20 mouse cellular contexts compared by ENCODE assay signal in genomic region chr17:84434233-84434632, GRCm38 (mm10). TPM values are rescaled to one million over a fixed set of nuclear protein-coding genes. Genes with fewer than 3 reads are reported as not detected.
DNase-seq lines count a peak whose midpoint lies in the region; ATAC-seq and TF ChIP-seq lines count a peak whose summit lies in the region.
"Had no signal": no experiment of that assay in that cellular context is flagged by ENCODE, and none has a peak within 500 bp of the region (broad histone marks: within the 10 kb centered on the region; RNA-seq: fewer than 3 reads in every experiment).

No protein-coding gene starts in this region.

- in situ Hi-C loops in CH12.LX (cut with MboI; ENCODE audit: low pct_ligation_motif_present, low pct_unique_long_range_greater_than_20kb, low sequenced_read_pairs): no loop called here

- no peak overlapping the region for H3K27ac ChIP-seq in heart, embryonic 12.5 days (ENCODE audit: poor library complexity, severe bottlenecking)
- 0 out of 2 replicates have a peak overlapping the region, but pooled peaks have one; percentile 21 for H3K27ac ChIP-seq in spleen, adult 2 months (ENCODE audit: insufficient read depth, low read length)
- peak overlapping the region; percentile 97 for H3K27ac ChIP-seq in CH12.LX (ENCODE audit: insufficient read depth, low read depth)

- peak; percentile 53 for TF ChIP-seq EP300 in CH12.LX (IDR thresholded peaks at IDR 0.05; ENCODE audit: low read length)

- DNase-seq in heart, adult 11 months: peak; percentile 66
- no peak for DNase-seq in spleen, adult 2 months (ENCODE audit: low read depth in 1 of 2, low spot score in 2 of 2)
- no peak for DNase-seq in spleen, postnatal 4 days (ENCODE audit: low spot score in 2 of 2)
- peak; percentile 49 for DNase-seq in CH12.LX (ENCODE audit: extremely low read depth)
- peak; percentile 17 for DNase-seq in splenic B cell, adult 2 months (ENCODE audit: low read depth, low spot score)
- no peak for DNase-seq in right cerebral cortex, postnatal 4 days
- DNase-seq in embryo, embryonic 10.5 days (ENCODE audit: low spot score): no peak
- DNase-seq: adrenal gland, adult 2 months; adrenal gland, adult 8-10 months; adrenal gland, postnatal 10 days; adrenal gland, postnatal 14 days; adrenal gland, postnatal 25 days; adrenal gland, postnatal 36 days; B cell, adult 2 months; cerebellum, adult 11 months; cerebellum, adult 11-12 months; cerebellum, adult 18-20 months had no signal

- no peak for TF ChIP-seq CTCF in spleen, adult 2 months (IDR thresholded peaks at IDR 0.05; ENCODE audit: extremely low read depth, insufficient read depth, insufficient read length, insufficient replicate concordance)
- no peak for TF ChIP-seq CTCF in CH12.LX (conservative IDR thresholded peaks at IDR 0.05 in 1 of 2, IDR thresholded peaks at IDR 0.05 in 1 of 2; ENCODE audit: low read depth in 2 of 2, low read length in 2 of 2)

- no peak for ATAC-seq in heart, embryonic 12.5 days (ENCODE audit: insufficient number of reproducible peaks, low FRiP score)
- ATAC-seq: Patski had no signal

- peaks cover 83% of the 10 kb centered on the region for H3K36me3 ChIP-seq in heart, embryonic 12.5 days
- peaks cover 27% of the 10 kb centered on the region for H3K36me3 ChIP-seq in spleen, adult 2 months (ENCODE audit: control insufficient read depth, insufficient read depth, low read length)
- peaks cover 47 to 75% of the 10 kb centered on the region in 2 experiments for H3K36me3 ChIP-seq in CH12.LX (replicated peaks in 1 of 2; ENCODE audit: control insufficient read depth in 1 of 2, insufficient read depth in 1 of 2, low read length in 1 of 2)
- peaks cover 9% of the 10 kb centered on the region; the same call in 1 of the 2 replicates for H3K36me3 ChIP-seq in splenic B cell, adult 2 months (ENCODE audit: control insufficient read depth, insufficient read depth, low read length, poor library complexity, severe bottlenecking)

- H3K4me1 ChIP-seq in heart, embryonic 12.5 days (replicated peaks): no peaks in the 10 kb centered on the region
- H3K4me1 ChIP-seq in spleen, adult 2 months (ENCODE audit: control insufficient read depth, insufficient read depth, insufficient read length): no peaks in the 10 kb centered on the region
- H3K4me1 ChIP-seq in CH12.LX (ENCODE audit: control insufficient read depth in 1 of 2, insufficient read depth in 2 of 2): peaks cover 6 to 38% of the 10 kb centered on the region in 2 experiments; a peak in 2 of 4 replicates

- dilution Hi-C loops in CH12.LX (cut with MboI; ENCODE audit: extremely low pct_ligation_motif_present, extremely low pct_unique_long_range_greater_than_20kb, low sequenced_read_pairs): no loop called here

- H3K9ac ChIP-seq in heart, embryonic 12.5 days: no peak overlapping the region
- H3K9ac ChIP-seq in CH12.LX (ENCODE audit: insufficient read depth, low read depth): peak overlapping the region; percentile 45; the same call in 1 of the 2 replicates

- TF ChIP-seq RAD21 in CH12.LX (IDR thresholded peaks at IDR 0.05; ENCODE audit: low read depth, low read length): no peak

- H3K27me3 ChIP-seq in heart, embryonic 12.5 days (replicated peaks): no peaks in the 10 kb centered on the region
- H3K27me3 ChIP-seq in spleen, adult 2 months (ENCODE audit: control insufficient read depth, insufficient read depth, low read length): no peaks in the 10 kb centered on the region
- H3K27me3 ChIP-seq in CH12.LX (replicated peaks): no peaks in the 10 kb centered on the region
- H3K27me3 ChIP-seq in splenic B cell, adult 2 months (ENCODE audit: control insufficient read depth, insufficient read depth, low read length, poor library complexity, severe bottlenecking): no peaks in the 10 kb centered on the region
- H3K27me3 ChIP-seq: Patski had no signal

- H3K79me2 ChIP-seq in CH12.LX (replicated peaks; ENCODE audit: control insufficient read depth, extremely low read depth, insufficient read depth, poor library complexity, severe bottlenecking): no peaks in the 10 kb centered on the region; the same call in 1 of the 2 replicates

- no peaks in the 10 kb centered on the region for H3K9me3 ChIP-seq in heart, embryonic 12.5 days (replicated peaks)
- no peaks in the 10 kb centered on the region for H3K9me3 ChIP-seq in CH12.LX (replicated peaks; ENCODE audit: low read length)
- H3K9me3 ChIP-seq: G1E had no signal

- TF ChIP-seq POLR2A in spleen, adult 2 months (IDR thresholded peaks at IDR 0.05; ENCODE audit: low read depth, low read length): no peak
- no peak for TF ChIP-seq POLR2A in CH12.LX (IDR thresholded peaks at IDR 0.05; ENCODE audit: low read depth, low read length)

- no peak overlapping the region for H3K4me2 ChIP-seq in heart, embryonic 12.5 days
- peak overlapping the region; percentile 90 for H3K4me2 ChIP-seq in CH12.LX (ENCODE audit: insufficient read depth, low read depth, poor library complexity, severe bottlenecking)

- no peak overlapping the region for H3K4me3 ChIP-seq in heart, embryonic 12.5 days
- no peak overlapping the region for H3K4me3 ChIP-seq in spleen, adult 2 months (ENCODE audit: extremely low read depth, insufficient read depth, insufficient read length)
- H3K4me3 ChIP-seq in CH12.LX (replicated peaks in 1 of 3; ENCODE audit: low read depth in 2 of 3, low read length in 2 of 3, poor library complexity in 1 of 3): no peak overlapping the region

TF ChIP-seq in CH12.LX, 34 proteins besides CTCF, POLR2A, EP300 and RAD21:
- no peak for TF ChIP-seq SMC3 (IDR thresholded peaks at IDR 0.05; ENCODE audit: low read depth, low read length)
- TF ChIP-seq TCF12 (IDR thresholded peaks at IDR 0.05; ENCODE audit: low read depth, low read length): peak; percentile 29; the same call in 1 of the 2 replicates
- TF ChIP-seq BHLHE40 (IDR thresholded peaks at IDR 0.05; ENCODE audit: low read depth, low read length): peak; percentile 68
- TF ChIP-seq TBP (conservative IDR thresholded peaks at IDR 0.05; ENCODE audit: low read depth, low read length): 0 out of 2 replicates have a peak, but pooled peaks have one; percentile 29
- TF ChIP-seq MYC (IDR thresholded peaks at IDR 0.05; ENCODE audit: low read depth, low read length): peak; percentile 82
- no peak for TF ChIP-seq USF1 (IDR thresholded peaks at IDR 0.05; ENCODE audit: low read depth, low read length)
- peak; percentile 52; the same call in 1 of the 2 replicates for TF ChIP-seq MAX (IDR thresholded peaks at IDR 0.05; ENCODE audit: low read length)
- 0 out of 2 replicates have a peak, but pooled peaks have one; percentile 45 for TF ChIP-seq SIN3A (IDR thresholded peaks at IDR 0.05; ENCODE audit: low read length)
TF ChIP-seq in CH12.LX: peak in this region for 6.

RNA-seq across cellular contexts. Expression of gene Thada, which starts 31.8 kb away (rescaled TPM):
- 6.4 and 7.8 TPM in 2 replicates for polyA plus RNA-seq in heart, embryonic 12.5 days (2016; fragmentation: Nextera tagmentation; extraction: Ambion mirVana)
- polyA plus RNA-seq in spleen, adult 2 months (2012; rRNA removed): 17.2 and 17.4 TPM in 2 replicates
- total RNA-seq in CH12.LX (2012; rRNA removed) (22.2 and 25.6 TPM in 2 replicates), CH12.LX (2014; rRNA removed) (15.3 and 17.3 TPM in 2 replicates)
- 21.3 and 26.7 TPM in 2 replicates for polyA plus RNA-seq in CH12.LX (2012; ENCODE audit: insufficient read length, low read depth)

Comparison
In these comparisons a context has a peak if more than half of its experiments do, and no peak if none do; other contexts are left out.
1. DNase-seq: peak in heart, adult 11 months (single experiment), CH12.LX (single experiment) and splenic B cell, adult 2 months (single experiment); none in spleen, adult 2 months (0 of 2), spleen, postnatal 4 days (0 of 2), right cerebral cortex, postnatal 4 days (single experiment) and embryo, embryonic 10.5 days (single experiment).